Mouse (Mus musculus): ENCODE data around the gene 1300017J02Rik.

The 1300017J02Rik gene

GRCm38 (mm10) chr9:103271104-103271503 is 33.8 kb downstream of the 1300017J02Rik start:
- DNase-seq (ENCODE audit: low spot score in 2 of 2), result no peak

GRCm38 (mm10) chr9:103265778-103266177 is 39.1 kb downstream of the 1300017J02Rik start:
- DNase-seq (ENCODE audit: low spot score in 2 of 2), result no peak

GRCm38 (mm10) chr9:103252906-103253305 is 52.0 kb downstream of the 1300017J02Rik start:
- DNase-seq (ENCODE audit: low spot score in 2 of 2), result no peak

GRCm38 (mm10) chr9:103248618-103249017 is 56.3 kb downstream of the 1300017J02Rik start:
- no peak for DNase-seq (ENCODE audit: low spot score in 2 of 2)

- no peak for DNase-seq (ENCODE audit: low spot score in 2 of 2)
Observed at GRCm38 (mm10) chr9:103246526-103247168, 58.2 kb downstream of the 1300017J02Rik start.

GRCm38 (mm10) chr9:103243640-103244039 is 61.2 kb downstream of the 1300017J02Rik start:
- DNase-seq (ENCODE audit: low spot score in 2 of 2), result no peak

- DNase-seq (ENCODE audit: low spot score in 2 of 2), result no peak
Observed at GRCm38 (mm10) chr9:103241206-103241605, 63.7 kb downstream of the 1300017J02Rik start.

- DNase-seq (ENCODE audit: low spot score in 2 of 2), result no peak
Observed at GRCm38 (mm10) chr9:103239471-103239870, 65.4 kb downstream of the 1300017J02Rik start.

- no peak for DNase-seq (ENCODE audit: low spot score in 2 of 2)
Observed at GRCm38 (mm10) chr9:103234565-103235165, 70.2 kb downstream of the 1300017J02Rik start.

GRCm38 (mm10) chr9:103234059-103234458 is 70.8 kb downstream of the 1300017J02Rik start:
- no peak for DNase-seq (ENCODE audit: low spot score in 2 of 2)

- no peak for DNase-seq (ENCODE audit: low spot score in 2 of 2)
Observed at GRCm38 (mm10) chr9:103233006-103233395, 71.9 kb downstream of the 1300017J02Rik start.

- no peak for DNase-seq (ENCODE audit: low spot score in 2 of 2)
Observed at GRCm38 (mm10) chr9:103232232-103233005, 72.5 kb downstream of the 1300017J02Rik start.

GRCm38 (mm10) chr9:103230151-103230951 is 74.5 kb downstream of the 1300017J02Rik start, which contains the start of the genes Gm20425 and Trf:
Gene Gm20425, minus strand, starts transcription at chr9:103230307.
Gene Trf, minus strand, starts transcription at chr9:103230444.
- DNase-seq (ENCODE audit: low spot score in 2 of 2), result peak; percentile 24 to 51

- DNase-seq (ENCODE audit: low spot score in 2 of 2), result no peak
Observed at GRCm38 (mm10) chr9:103229037-103229867, 75.6 kb downstream of the 1300017J02Rik start.

- DNase-seq (ENCODE audit: low spot score in 2 of 2), result no peak
Observed at GRCm38 (mm10) chr9:103228370-103229003, 76.4 kb downstream of the 1300017J02Rik start.

- DNase-seq (ENCODE audit: low spot score in 2 of 2), result no peak
Observed at GRCm38 (mm10) chr9:103227760-103228159, 77.1 kb downstream of the 1300017J02Rik start.

GRCm38 (mm10) chr9:103226806-103227205 is 78.1 kb downstream of the 1300017J02Rik start:
- DNase-seq (ENCODE audit: low spot score in 2 of 2), result no peak

GRCm38 (mm10) chr9:103225464-103225863 is 79.4 kb downstream of the 1300017J02Rik start:
- DNase-seq (ENCODE audit: low spot score in 2 of 2), result no peak

- no peak for DNase-seq (ENCODE audit: low spot score in 2 of 2)
Observed at GRCm38 (mm10) chr9:103224721-103225120, 80.2 kb downstream of the 1300017J02Rik start.

- DNase-seq (ENCODE audit: low spot score in 2 of 2), result no peak
Observed at GRCm38 (mm10) chr9:103214281-103214680, 90.6 kb downstream of the 1300017J02Rik start.

Measured in right cerebral cortex, adult 2 months (tissue).